Mouse (Mus musculus) liver, adult 2 months (tissue): ENCODE measurements at regions not wholly inside any gene's neighbourhood (a gene's known extent, or its start where the extent isn't known, plus 50 kb on each side); places are given as distances from the start of the nearest gene placed in this dataset.

Source experiments
- DNase-seq: peaks from one replicate; pipeline ENCODE4 v3.0.0-alpha.2; 2011; ENCODE audit warnings: low read depth, low spot score; ENCODE audit errors: extremely low read depth
- H3K27ac ChIP-seq: fragments of 200-500 bp; replicated peaks from 2 replicates; pipeline ENCODE4 v1.5.1; 2012; ENCODE audit warnings: low read depth, mild to moderate bottlenecking, control low read depth, inconsistent platforms, low read length; ENCODE audit not compliant: insufficient read depth
- H3K27me3 ChIP-seq: fragments of 200-500 bp; 2 replicates; pipeline ENCODE4 v1.6.1; 2012; ENCODE audit warnings: mild to moderate bottlenecking, moderate library complexity, low read length, inconsistent platforms; ENCODE audit not compliant: control insufficient read depth, insufficient read depth
- H3K36me3 ChIP-seq: fragments of 200-500 bp; 2 replicates; pipeline ENCODE4 v1.6.1; 2012; ENCODE audit warnings: low read length, inconsistent platforms; ENCODE audit not compliant: control insufficient read depth, insufficient read depth
- H3K4me1 ChIP-seq: fragments of 200-500 bp; 2 replicates; pipeline ENCODE4 v1.6.1; 2011; ENCODE audit warnings: low read length; ENCODE audit not compliant: control insufficient read depth, insufficient read depth
- H3K4me3 ChIP-seq: fragments of 200-500 bp; 2 replicates; pipeline ENCODE4 v1.5.1; 2011; ENCODE audit warnings: low read depth, mild to moderate bottlenecking, control low read depth, low read length, moderate library complexity; ENCODE audit not compliant: insufficient read depth
- H3K79me2 ChIP-seq: fragments of 200-500 bp; 2 replicates; pipeline ENCODE4 v1.6.1; 2012; ENCODE audit warnings: inconsistent platforms, mild to moderate bottlenecking, low read length, moderate library complexity; ENCODE audit not compliant: control insufficient read depth, insufficient read depth
- H3K9ac ChIP-seq: fragments of 200-500 bp; 2 replicates; pipeline ENCODE4 v1.6.1; 2012; ENCODE audit warnings: low read depth, mild to moderate bottlenecking, control low read depth, inconsistent platforms, low read length
- CTCF ChIP-seq: fragments of 200-500 bp; IDR thresholded peaks from 2 replicates; pipeline ENCODE4 v1.5.1; 2011; ENCODE audit warnings: low read depth, low read length, control low read depth
- POLR2A ChIP-seq: fragments of 200-500 bp; IDR thresholded peaks from 2 replicates; pipeline ENCODE4 v1.6.1; 2011; ENCODE audit warnings: low read length, control low read depth; ENCODE audit not compliant: insufficient read depth; ENCODE audit errors: extremely low read depth
- WGBS: fragments of 180-500 bp; shearing (Covaris S2); methylation state at CpG from one replicate; pipeline ENCODE4 v1.1.7; 2018; 5-methylcytosine and 5-hydroxymethylcytosine counted together

DNA sequence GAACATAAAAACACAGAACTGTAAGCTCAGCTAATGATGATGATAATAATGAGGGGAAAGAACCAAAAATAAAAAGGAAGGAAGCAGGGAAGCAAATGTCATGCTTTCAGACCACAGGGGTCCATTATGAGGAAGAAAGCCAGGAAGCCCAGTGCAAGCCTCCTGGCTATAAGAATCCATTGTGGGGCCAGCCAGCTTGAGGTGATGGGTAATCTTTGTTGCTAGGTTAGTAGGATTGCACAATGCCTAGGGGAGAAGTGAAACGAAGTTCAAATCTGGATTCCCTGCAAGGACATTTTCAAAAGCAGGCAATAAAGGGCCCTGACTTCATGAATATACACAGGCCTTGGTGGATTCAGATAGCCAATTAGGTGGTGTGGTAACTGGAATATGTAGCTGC lies 102.3 kb upstream of the Crim1 start:
- DNase-seq: no peak
- WGBS: 20% methylated on average over 1 of the region's 1 CpGs

DNA sequence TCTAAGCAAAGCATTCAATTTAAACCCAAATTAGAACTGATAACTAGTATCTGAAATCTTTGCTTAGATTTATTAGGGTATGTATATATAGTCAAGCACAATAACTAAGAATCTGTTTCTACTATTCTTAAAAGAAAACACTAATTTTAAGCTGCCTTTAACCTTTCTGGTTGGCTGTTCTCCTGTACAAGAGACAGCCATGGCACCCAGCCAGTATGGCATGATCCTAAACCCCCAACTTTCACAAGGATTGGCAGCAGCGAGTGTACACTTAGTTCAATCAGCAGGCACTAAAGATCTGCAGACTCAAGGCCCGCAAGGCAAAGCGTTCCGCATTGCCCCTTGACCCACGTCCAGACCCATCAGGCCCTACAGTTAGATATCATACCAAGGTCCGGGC lies 91.3 kb upstream of the Crim1 start:
- Histone ChIP-seq H3K27me3 (no peaks in the 10 kb centered on the region), H3K79me2 (no peaks in the 10 kb centered on the region), H3K27ac (no peak overlapping the region), H3K36me3 (no peaks in the 10 kb centered on the region), H3K4me1 (no peaks in the 10 kb centered on the region), H3K9ac (no peak overlapping the region), H3K4me3 (no peak overlapping the region)
- peak; percentile 23 for DNase-seq
- TF ChIP-seq CTCF (no peak), POLR2A (no peak)
- WGBS: 94% methylated on average over 6 of the region's 6 CpGs

More for the DNA sequence above, 102.3 kb upstream of the Crim1 start:
- TF ChIP-seq CTCF (no peak), POLR2A (no peak)
- H3K4me1 ChIP-seq: no peaks in the 10 kb centered on the region
- no peaks in the 10 kb centered on the region for H3K79me2 ChIP-seq
- no peaks in the 10 kb centered on the region for H3K27me3 ChIP-seq
- H3K36me3 ChIP-seq: no peaks in the 10 kb centered on the region
- no peak overlapping the region for H3K9ac ChIP-seq
- no peak overlapping the region for H3K27ac ChIP-seq
- no peak overlapping the region for H3K4me3 ChIP-seq

DNA sequence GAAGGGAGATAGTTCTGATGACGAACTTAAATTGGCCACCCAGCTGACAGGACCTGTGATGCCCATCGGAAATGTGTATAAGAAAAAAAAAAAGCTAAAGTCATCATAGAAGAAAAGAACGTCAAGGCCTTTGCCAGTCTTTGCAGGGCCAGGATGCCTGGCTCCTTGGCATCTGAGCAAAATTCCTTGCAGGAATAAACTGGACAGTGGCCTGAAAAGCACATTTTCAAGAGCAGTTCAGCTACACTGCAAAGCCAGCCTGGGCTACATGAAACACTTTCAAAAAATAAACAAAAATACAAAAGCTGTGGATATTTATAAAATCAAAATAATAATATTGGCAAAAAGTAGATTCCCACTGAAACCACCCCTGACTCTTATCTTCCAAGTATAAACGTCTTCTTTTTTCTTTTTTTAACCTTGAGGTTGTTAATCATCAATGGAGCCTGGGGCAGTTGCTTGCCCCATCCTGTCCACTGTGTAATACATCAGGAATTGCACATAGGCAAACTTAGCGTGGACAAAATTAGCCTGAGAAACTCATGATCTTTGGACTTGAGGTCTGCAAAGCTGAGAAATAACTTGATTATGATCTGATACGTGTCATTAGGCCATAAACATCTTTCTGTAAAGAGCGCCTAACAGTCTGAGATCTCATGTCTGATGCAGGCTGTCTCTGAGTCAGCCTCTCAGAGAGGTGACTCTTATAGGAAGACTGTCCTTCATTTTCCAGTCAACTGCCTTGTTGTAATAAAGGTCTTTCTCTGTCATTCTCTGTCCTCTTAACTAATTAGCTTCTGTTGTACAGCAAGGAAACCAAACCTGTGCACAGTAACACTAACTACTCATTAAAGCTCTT lies 90.5 kb upstream of the Crim1 start:
- Histone ChIP-seq H3K9ac (no peak overlapping the region), H3K36me3 (no peaks in the 10 kb centered on the region), H3K27ac (no peak overlapping the region), H3K27me3 (no peaks in the 10 kb centered on the region), H3K4me1 (no peaks in the 10 kb centered on the region), H3K79me2 (no peaks in the 10 kb centered on the region), H3K4me3 (no peak overlapping the region)
- peak; percentile 25 for DNase-seq
- 61% methylated on average over 7 of the region's 7 CpGs for WGBS
- no peak for TF ChIP-seq CTCF
- no peak for TF ChIP-seq POLR2A

DNA sequence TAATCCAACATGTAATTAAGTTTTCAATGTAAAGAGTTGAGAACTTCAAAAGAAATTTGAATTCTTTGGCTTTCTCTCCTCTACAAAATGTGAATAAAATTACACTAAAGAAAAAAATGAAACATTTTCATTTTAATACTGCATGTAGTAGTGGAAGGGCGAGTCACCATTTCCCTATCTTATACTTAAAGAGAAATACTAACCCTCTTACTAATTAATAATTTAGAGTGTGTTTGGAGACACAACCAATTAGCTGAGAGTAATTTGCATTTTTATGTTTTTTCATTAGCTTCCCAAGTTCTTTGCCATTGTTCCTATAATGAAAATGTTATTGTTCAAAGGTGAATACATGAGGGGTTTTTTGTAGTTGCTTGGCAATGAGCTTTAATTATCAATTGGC lies 67.9 kb upstream of the Crim1 start:
- 73% methylated on average over 1 of the region's 1 CpGs for WGBS
- TF ChIP-seq CTCF (no peak), POLR2A (no peak)

DNA sequence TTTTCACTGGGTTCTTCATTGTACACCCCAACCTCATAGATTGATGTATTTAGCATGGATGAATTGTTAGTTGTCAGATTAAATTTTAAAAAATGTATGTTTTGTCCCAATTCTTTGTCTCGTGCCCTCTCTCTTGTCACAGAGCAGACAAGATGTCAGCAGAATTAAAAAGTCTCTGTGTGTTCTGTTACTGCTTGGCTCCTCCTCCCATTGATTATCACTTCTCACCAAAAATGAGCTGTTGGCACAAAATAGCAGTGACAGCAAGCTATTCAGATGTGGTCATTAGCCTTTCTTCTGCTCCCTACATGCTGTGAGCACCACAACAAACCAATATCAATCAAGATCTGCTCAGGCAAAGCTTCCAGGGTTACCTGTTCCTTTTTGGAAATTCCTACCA lies 62.1 kb upstream of the Crim1 start:
- Histone ChIP-seq H3K9ac (no peak overlapping the region), H3K36me3 (no peaks in the 10 kb centered on the region), H3K79me2 (no peaks in the 10 kb centered on the region), H3K4me1 (no peaks in the 10 kb centered on the region), H3K27me3 (no peaks in the 10 kb centered on the region), H3K4me3 (no peak overlapping the region), H3K27ac (no peak overlapping the region)
- TF ChIP-seq CTCF (no peak), POLR2A (no peak)
- no peak for DNase-seq
- WGBS: 66% methylated on average over 1 of the region's 1 CpGs

More for the DNA sequence above, 67.9 kb upstream of the Crim1 start:
- Histone ChIP-seq H3K27ac (no peak overlapping the region), H3K4me1 (no peaks in the 10 kb centered on the region), H3K79me2 (no peaks in the 10 kb centered on the region), H3K9ac (no peak overlapping the region), H3K4me3 (no peak overlapping the region), H3K27me3 (no peaks in the 10 kb centered on the region), H3K36me3 (no peaks in the 10 kb centered on the region)
- no peak for DNase-seq

DNA sequence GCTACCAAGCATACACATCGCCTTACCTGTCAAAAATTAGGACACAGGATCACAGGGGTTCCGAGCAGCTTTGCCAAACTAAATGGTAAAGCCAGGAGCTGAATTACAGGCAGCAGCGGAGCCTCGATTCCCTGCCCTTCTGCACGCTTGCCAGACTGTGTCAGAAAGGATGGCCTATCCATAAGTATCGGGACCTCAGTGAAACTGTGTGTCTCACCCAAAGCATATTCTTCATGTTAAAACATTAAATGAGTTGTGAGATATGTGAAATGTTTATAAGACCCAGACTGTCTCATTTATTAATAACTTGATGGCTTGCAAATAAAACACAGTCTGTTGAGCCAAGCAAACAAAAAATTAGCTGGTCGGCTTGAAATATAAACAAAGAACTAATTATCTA lies 59.4 kb upstream of the Crim1 start:
- 84% methylated on average over 7 of the region's 7 CpGs for WGBS
- H3K79me2 ChIP-seq: no peaks in the 10 kb centered on the region
- H3K27me3 ChIP-seq: no peaks in the 10 kb centered on the region

More for the DNA sequence above, 59.4 kb upstream of the Crim1 start:
- Histone ChIP-seq H3K9ac (no peak overlapping the region), H3K36me3 (no peaks in the 10 kb centered on the region), H3K4me3 (no peak overlapping the region), H3K4me1 (no peaks in the 10 kb centered on the region), H3K27ac (no peak overlapping the region)
- DNase-seq: no peak
- TF ChIP-seq POLR2A (no peak), CTCF (no peak)
